Mouse (Mus musculus) neural tube, embryonic 13.5 days (tissue): ENCODE data around the gene Trmt10b. TPM values are rescaled to one million over a fixed set of nuclear protein-coding genes. Genes with fewer than 3 reads are reported as not detected.
A peak's percentile ranks its signal among the peaks of the same experiment; 100 is the strongest.

ENCODE experiments used
- ATAC-seq: fragments of 200-750 bp; cut with Nextera tagmentation; 2 replicates; pipeline ENCODE4 v1.8.0; 2017; ENCODE audit warnings: low read depth, mild to moderate bottlenecking, moderate TSS enrichment, moderate library complexity
- H3K27ac ChIP-seq: fragments of 300-500 bp; sonication (generic); replicated peaks from 2 replicates; pipeline ENCODE4 v1.5.1; 2015; ENCODE audit warnings: moderate library complexity, mild to moderate bottlenecking, inconsistent platforms
- H3K27me3 ChIP-seq: fragments of 300-500 bp; sonication (generic); 2 replicates; pipeline ENCODE4 v1.6.1; 2015; ENCODE audit warnings: mild to moderate bottlenecking, inconsistent platforms
- H3K36me3 ChIP-seq: fragments of 300-500 bp; sonication (generic); 2 replicates; pipeline ENCODE4 v1.6.1; 2015; ENCODE audit warnings: mild to moderate bottlenecking, inconsistent platforms
- H3K4me1 ChIP-seq: fragments of 300-500 bp; sonication (generic); replicated peaks from 2 replicates; pipeline ENCODE4 v1.6.1; 2015; ENCODE audit warnings: inconsistent platforms
- H3K4me2 ChIP-seq: fragments of 300-500 bp; sonication (generic); 2 replicates; pipeline ENCODE4 v1.6.1; 2015; ENCODE audit warnings: inconsistent platforms, mild to moderate bottlenecking, moderate library complexity
- H3K4me3 ChIP-seq: fragments of 300-500 bp; sonication (generic); 2 replicates; pipeline ENCODE4 v1.5.1; 2015; ENCODE audit warnings: mild to moderate bottlenecking, inconsistent platforms
- H3K9ac ChIP-seq: fragments of 300-500 bp; sonication (generic); 2 replicates; pipeline ENCODE4 v1.6.1; 2015; ENCODE audit warnings: moderate library complexity, mild to moderate bottlenecking, inconsistent platforms
- H3K9me3 ChIP-seq: fragments of 300-500 bp; sonication (generic); 2 replicates; pipeline ENCODE4 v1.6.1; 2016; ENCODE audit warnings: inconsistent platforms
- whole genome bisulfite sequencing: fragments of 180-500 bp; shearing (Covaris S2); methylation state at CpG from one replicate; pipeline ENCODE4 v1.1.7; 2015; 5-methylcytosine and 5-hydroxymethylcytosine counted together
- polyA plus RNA-seq: library from polyadenylated mRNA; unstranded; fragments of >200 nt; fragmentation: Nextera tagmentation; extraction: Ambion mirVana; gene quantifications from 2 replicates; pipeline ENCODE4 v1.2.1, GENCODE M21; 2015

Gene Trmt10b
- polyA plus RNA-seq, 1 experiment from 2014 or later = 24.6 TPM

- Histone ChIP-seq H3K9ac (no peak overlapping the region), H3K27ac (no peak overlapping the region), H3K9me3 (no peaks in the 10 kb centered on the region), H3K27me3 (no peaks in the 10 kb centered on the region), H3K36me3 (no peaks in the 10 kb centered on the region), H3K4me1 (no peaks in the 10 kb centered on the region), H3K4me2 (no peak overlapping the region), H3K4me3 (no peak overlapping the region)
- ATAC-seq = no peak
- WGBS = 49% methylated on average over 3 of the region's 3 CpGs
Observed at GRCm38 (mm10) chr4:45286318-45286717, 10.6 kb upstream of the Trmt10b start.

GRCm38 (mm10) chr4:45287906-45288305 lies 9.0 kb upstream of the Trmt10b start:
- ATAC-seq = no peak
- H3K27ac ChIP-seq = no peak overlapping the region
- H3K9me3 ChIP-seq = no peaks in the 10 kb centered on the region
- H3K9ac ChIP-seq = no peak overlapping the region
- no peak overlapping the region for H3K4me3 ChIP-seq
- H3K4me1 ChIP-seq = no peaks in the 10 kb centered on the region
- H3K27me3 ChIP-seq = no peaks in the 10 kb centered on the region
- no peaks in the 10 kb centered on the region for H3K36me3 ChIP-seq
- WGBS = 76% methylated on average over 5 of the region's 5 CpGs
- H3K4me2 ChIP-seq = no peak overlapping the region

GRCm38 (mm10) chr4:45305536-45305935 lies 8.6 kb downstream of the Trmt10b start:
- Histone ChIP-seq H3K4me3 (no peak overlapping the region), H3K4me1 (no peaks in the 10 kb centered on the region), H3K9ac (no peak overlapping the region), H3K27ac (no peak overlapping the region), H3K9me3 (no peaks in the 10 kb centered on the region), H3K4me2 (no peak overlapping the region), H3K27me3 (no peaks in the 10 kb centered on the region), H3K36me3 (peaks cover 89% of the 10 kb centered on the region)
- ATAC-seq = no peak
- 95% methylated on average over 14 of the region's 14 CpGs for WGBS

- Histone ChIP-seq H3K4me1 (no peaks in the 10 kb centered on the region), H3K9ac (no peak overlapping the region), H3K9me3 (no peaks in the 10 kb centered on the region), H3K27me3 (no peaks in the 10 kb centered on the region), H3K4me2 (no peak overlapping the region), H3K27ac (no peak overlapping the region), H3K36me3 (peaks cover 83% of the 10 kb centered on the region), H3K4me3 (no peak overlapping the region)
- WGBS = 39% methylated on average over 11 of the region's 11 CpGs
- ATAC-seq = no peak
Observed at GRCm38 (mm10) chr4:45308046-45308445, 11.1 kb downstream of the Trmt10b start.

GRCm38 (mm10) chr4:45308606-45309005 lies 11.7 kb downstream of the Trmt10b start:
- Histone ChIP-seq H3K9ac (no peak overlapping the region), H3K27me3 (no peaks in the 10 kb centered on the region), H3K4me2 (no peak overlapping the region), H3K36me3 (peaks cover 81% of the 10 kb centered on the region), H3K27ac (no peak overlapping the region), H3K4me1 (no peaks in the 10 kb centered on the region), H3K4me3 (no peak overlapping the region), H3K9me3 (no peaks in the 10 kb centered on the region)
- WGBS = 90% methylated on average over 6 of the region's 6 CpGs
- no peak for ATAC-seq

- Histone ChIP-seq H3K9me3 (no peaks in the 10 kb centered on the region), H3K27ac (no peak overlapping the region), H3K4me2 (no peak overlapping the region), H3K27me3 (no peaks in the 10 kb centered on the region), H3K36me3 (peaks cover 78% of the 10 kb centered on the region), H3K4me1 (no peaks in the 10 kb centered on the region), H3K9ac (no peak overlapping the region), H3K4me3 (no peak overlapping the region)
- no peak for ATAC-seq
- WGBS = 94% methylated on average over 2 of the region's 2 CpGs
Observed at GRCm38 (mm10) chr4:45311056-45311455, 14.1 kb downstream of the Trmt10b start.

- under 1% methylated on average over 56 of the region's 56 CpGs for WGBS
Observed at GRCm38 (mm10) chr4:45320159-45320816, 23.4 kb downstream of the Trmt10b start.

DNA sequence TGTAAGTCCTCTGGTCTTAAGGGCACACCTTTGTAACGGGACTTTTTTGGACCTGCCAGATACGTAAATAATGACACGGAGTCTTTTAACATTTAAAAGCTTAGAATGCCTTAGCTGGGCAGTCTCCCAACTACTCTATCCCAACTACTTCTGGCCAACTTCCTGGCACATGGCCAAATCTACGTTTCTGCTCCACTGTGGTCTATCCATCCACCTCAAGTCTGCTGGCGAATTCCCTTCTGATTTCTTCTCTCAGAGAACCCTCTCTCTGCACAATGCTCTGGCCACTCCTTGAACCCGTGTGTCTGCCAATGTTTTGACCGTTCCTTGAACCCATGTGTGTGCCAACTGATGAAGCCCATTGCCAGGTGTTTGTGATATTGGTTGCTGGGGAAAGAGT lies 34.2 kb downstream of the Trmt10b start:
- H3K9me3 ChIP-seq = no peaks in the 10 kb centered on the region

More at GRCm38 (mm10) chr4:45320159-45320816, 23.4 kb downstream of the Trmt10b start:
- ATAC-seq = peak; percentile 87
- H3K4me2 ChIP-seq = peak overlapping the region; percentile 79
- H3K4me3 ChIP-seq = peak overlapping the region; percentile 96
- no peaks in the 10 kb centered on the region for H3K9me3 ChIP-seq
- H3K27me3 ChIP-seq = peaks cover 35% of the 10 kb centered on the region
- H3K9ac ChIP-seq = peak overlapping the region; percentile 88
- peaks cover 29% of the 10 kb centered on the region for H3K36me3 ChIP-seq
- peaks cover 23% of the 10 kb centered on the region for H3K4me1 ChIP-seq
- peak overlapping the region; percentile 86 for H3K27ac ChIP-seq

GRCm38 (mm10) chr4:45332466-45332865 lies 35.5 kb downstream of the Trmt10b start:
- Histone ChIP-seq H3K27ac (no peak overlapping the region), H3K9me3 (no peaks in the 10 kb centered on the region), H3K36me3 (no peaks in the 10 kb centered on the region), H3K4me1 (no peaks in the 10 kb centered on the region), H3K4me2 (no peak overlapping the region), H3K4me3 (no peak overlapping the region), H3K27me3 (peaks cover 9% of the 10 kb centered on the region; the same call in 1 of the 2 replicates), H3K9ac (no peak overlapping the region)
- ATAC-seq = no peak
- WGBS = 74% methylated on average over 3 of the region's 3 CpGs

More for the DNA sequence above, 34.2 kb downstream of the Trmt10b start:
- no peaks in the 10 kb centered on the region for H3K36me3 ChIP-seq
- no peak overlapping the region for H3K27ac ChIP-seq
- H3K4me1 ChIP-seq = no peaks in the 10 kb centered on the region
- H3K4me3 ChIP-seq = no peak overlapping the region
- no peak overlapping the region for H3K4me2 ChIP-seq
- peaks cover 20% of the 10 kb centered on the region; the same call in 1 of the 2 replicates for H3K27me3 ChIP-seq
- 82% methylated on average over 7 of the region's 7 CpGs for WGBS
- ATAC-seq = no peak
- H3K9ac ChIP-seq = no peak overlapping the region

DNA sequence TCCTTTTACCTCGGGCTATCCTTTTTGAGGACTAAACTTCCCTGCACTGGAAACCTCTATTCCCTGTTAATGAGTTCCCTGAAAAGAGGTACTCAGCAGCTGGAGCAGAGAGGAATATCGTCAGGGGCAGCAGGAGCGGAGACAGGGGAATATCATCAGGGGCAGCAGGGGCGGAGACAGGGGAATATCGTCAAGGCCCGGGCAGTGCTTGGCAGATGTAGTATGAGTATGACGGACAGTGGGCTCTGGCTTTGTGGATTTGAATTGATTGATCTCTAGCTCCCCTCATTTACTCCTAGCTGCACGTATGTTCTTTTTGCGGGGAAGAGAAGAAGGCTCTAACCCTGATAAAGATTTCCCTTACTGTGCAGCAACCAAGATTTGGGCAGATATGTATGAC lies 44.3 kb downstream of the Trmt10b start:
- Histone ChIP-seq H3K36me3 (0 out of 2 replicates have a peak, but pooled peaks cover 10% of the 10 kb centered on the region), H3K27me3 (no peaks in the 10 kb centered on the region), H3K4me1 (peaks cover 37% of the 10 kb centered on the region), H3K9ac (peak overlapping the region; percentile 93), H3K4me2 (peak overlapping the region; percentile 93), H3K27ac (peak overlapping the region; percentile 94), H3K9me3 (no peaks in the 10 kb centered on the region), H3K4me3 (peak overlapping the region; percentile 97)
- WGBS = 50% methylated on average over 9 of the region's 9 CpGs
- no peak for ATAC-seq

DNA sequence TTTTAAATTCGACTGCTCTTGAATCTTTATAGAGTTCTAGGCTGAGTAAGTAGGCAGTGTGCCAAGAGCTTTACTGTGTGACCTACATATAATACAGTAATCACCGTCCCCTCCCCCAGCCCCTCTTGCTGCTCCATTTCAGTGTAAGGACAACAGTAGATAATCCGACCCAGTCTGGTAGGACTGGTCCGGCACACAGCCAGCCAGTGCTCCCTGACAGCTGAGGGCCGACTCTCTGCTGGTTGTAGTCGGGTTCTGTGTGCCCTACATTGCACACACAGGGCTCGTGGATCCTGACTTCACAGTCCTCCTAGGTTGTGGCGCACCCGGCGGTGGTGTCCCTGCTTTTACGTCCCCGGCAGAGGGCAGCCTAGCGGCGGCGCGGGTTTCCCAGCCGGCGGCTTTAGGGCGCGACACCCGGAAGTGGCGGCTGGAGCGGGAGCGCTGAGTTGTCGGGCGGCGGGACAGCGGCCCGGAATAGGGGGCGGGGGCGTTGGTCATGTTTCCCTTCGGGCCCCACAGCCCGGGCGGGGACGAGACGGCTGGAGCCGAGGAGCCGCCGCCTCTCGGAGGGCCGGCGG lies 44.8 kb downstream of the Trmt10b start, which contains the start of gene Dcaf10:
Gene Dcaf10, plus strand, starts transcription at position 433 of the 581 bp plus-strand sequence.
- peak within 1 kb of the TSS; percentile 93 for H3K4me2 ChIP-seq
- H3K9ac ChIP-seq = peak within 1 kb of the TSS; percentile 93
- no peaks in the 10 kb centered on the region for H3K9me3 ChIP-seq
- no peaks in the 10 kb centered on the region for H3K27me3 ChIP-seq
- WGBS = 1% methylated on average over 38 of the region's 42 CpGs
- peak within 1 kb of the TSS; percentile 94 for H3K27ac ChIP-seq
- peaks cover 38% of the 10 kb centered on the region for H3K4me1 ChIP-seq
- ATAC-seq = peak; percentile 95
- peak within 1 kb of the TSS; percentile 97 for H3K4me3 ChIP-seq
- H3K36me3 ChIP-seq = 0 out of 2 replicates have a peak, but pooled peaks cover 12% of the 10 kb centered on the region

DNA sequence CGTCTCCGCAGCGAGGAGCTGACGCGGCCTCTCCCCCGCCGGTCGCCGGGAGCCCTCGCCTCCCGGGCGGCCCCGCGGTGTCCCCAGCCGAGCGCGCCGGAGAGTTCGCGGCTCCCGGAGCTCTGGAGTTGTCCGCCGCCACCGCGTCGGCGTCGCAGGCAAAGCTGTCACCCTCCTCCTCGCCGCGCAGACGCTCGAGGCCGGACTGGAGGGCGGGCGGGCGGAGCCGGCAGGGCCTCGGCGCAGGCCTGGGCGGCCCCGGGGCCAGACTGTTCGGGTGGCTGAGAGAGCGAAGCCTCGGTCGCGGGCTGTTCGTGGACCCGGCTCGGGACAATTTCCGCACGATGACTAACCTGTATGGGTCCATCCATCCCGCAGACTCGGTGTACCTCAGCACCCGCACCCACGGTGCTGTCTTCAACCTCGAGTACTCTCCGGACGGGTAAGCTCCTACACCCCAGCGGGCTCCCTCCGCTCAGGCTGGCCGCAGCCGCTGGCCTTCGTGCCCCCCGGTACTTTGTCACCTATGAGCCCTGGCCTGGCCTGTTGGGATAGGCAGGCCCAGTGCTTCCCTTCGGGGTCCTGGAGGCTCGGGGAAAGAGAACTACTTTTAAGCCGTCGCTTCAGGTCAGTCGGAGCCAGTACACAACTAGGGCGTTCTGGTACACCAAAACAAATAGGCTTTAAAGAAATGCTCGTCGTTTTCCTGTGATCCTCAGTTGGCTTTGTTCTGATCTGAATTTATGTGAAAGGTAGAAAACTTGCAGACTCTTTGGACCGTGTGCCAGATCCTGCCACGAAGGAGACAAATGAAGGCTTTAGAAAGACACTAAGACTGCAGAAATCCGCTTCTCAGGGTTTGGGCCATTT lies 45.6 kb downstream of the Trmt10b start, which contains the start of gene Exosc3:
Gene Exosc3, minus strand, starts transcription at position 447 of the 870 bp plus-strand sequence.
- peaks cover 16% of the 10 kb centered on the region; the same call in 1 of the 2 replicates for H3K36me3 ChIP-seq
- peak within 1 kb of the TSS; percentile 93 for H3K4me2 ChIP-seq
- WGBS = under 1% methylated on average over 75 of the region's 76 CpGs
- peaks cover 42% of the 10 kb centered on the region for H3K4me1 ChIP-seq
- H3K27me3 ChIP-seq = no peaks in the 10 kb centered on the region
- peak within 1 kb of the TSS; percentile 97 for H3K4me3 ChIP-seq
- ATAC-seq = peak; percentile 88
- H3K27ac ChIP-seq = peak within 1 kb of the TSS; percentile 94
- no peaks in the 10 kb centered on the region for H3K9me3 ChIP-seq
- peak within 1 kb of the TSS; percentile 93 for H3K9ac ChIP-seq
